Mouse (Mus musculus): ENCODE measurements around the gene Inpp5a. TPM values are rescaled to one million over a fixed set of nuclear protein-coding genes. Genes with fewer than 3 reads are reported as not detected.

Inpp5a gene
- polyA plus RNA-seq, 1 experiment from 2014 or later = 28.1 TPM

GRCm38 (mm10) chr7:139384500-139384899 is 4.4 kb upstream of the Inpp5a start:
- H3K36me3 ChIP-seq (replicated peaks; ENCODE audit: control insufficient read depth, insufficient read depth) = no peaks in the 10 kb centered on the region
- ATAC-seq (ENCODE audit: low FRiP score) = no peak

GRCm38 (mm10) chr7:139384916-139385530 is 3.9 kb upstream of the Inpp5a start:
- Histone ChIP-seq H3K4me1 (replicated peaks; ENCODE audit: control insufficient read depth, insufficient read depth, low read length) (peaks cover 11% of the 10 kb centered on the region), H3K4me2 (replicated peaks) (no peak overlapping the region), H3K36me3 (replicated peaks; ENCODE audit: control insufficient read depth, insufficient read depth) (no peaks in the 10 kb centered on the region), H3K9ac (no peak overlapping the region), H3K27me3 (ENCODE audit: control insufficient read depth, insufficient read depth, low read length) (no peaks in the 10 kb centered on the region), H3K9me3 (ENCODE audit: control insufficient read depth, low read length) (no peaks in the 10 kb centered on the region), H3K27ac (no peak overlapping the region), H3K4me3 (replicated peaks; ENCODE audit: low read length) (no peak overlapping the region)
- ATAC-seq (ENCODE audit: low FRiP score) (no peak), DNase-seq (ENCODE audit: low spot score) (no peak)
- WGBS = 77% methylated on average over 2 of the region's 2 CpGs

More at GRCm38 (mm10) chr7:139384500-139384899, 4.4 kb upstream of the Inpp5a start:
- Histone ChIP-seq H3K4me1 (replicated peaks; ENCODE audit: control insufficient read depth, insufficient read depth, low read length) (peaks cover 6% of the 10 kb centered on the region), H3K27me3 (ENCODE audit: control insufficient read depth, insufficient read depth, low read length) (no peaks in the 10 kb centered on the region), H3K4me3 (replicated peaks; ENCODE audit: low read length) (no peak overlapping the region), H3K4me2 (replicated peaks) (no peak overlapping the region), H3K27ac (no peak overlapping the region), H3K9ac (no peak overlapping the region), H3K9me3 (ENCODE audit: control insufficient read depth, low read length) (no peaks in the 10 kb centered on the region)
- DNase-seq (ENCODE audit: low spot score) = no peak
- WGBS = 90% methylated on average over 1 of the region's 1 CpGs

GRCm38 (mm10) chr7:139386933-139387690 is 1.8 kb upstream of the Inpp5a start:
- 87% methylated on average over 9 of the region's 9 CpGs for WGBS
- Histone ChIP-seq H3K4me2 (replicated peaks) (no peak overlapping the region), H3K27me3 (ENCODE audit: control insufficient read depth, insufficient read depth, low read length) (no peaks in the 10 kb centered on the region), H3K4me1 (replicated peaks; ENCODE audit: control insufficient read depth, insufficient read depth, low read length) (peaks cover 26% of the 10 kb centered on the region), H3K9me3 (ENCODE audit: control insufficient read depth, low read length) (no peaks in the 10 kb centered on the region), H3K4me3 (replicated peaks; ENCODE audit: low read length) (no peak overlapping the region), H3K36me3 (replicated peaks; ENCODE audit: control insufficient read depth, insufficient read depth) (no peaks in the 10 kb centered on the region), H3K9ac (no peak overlapping the region), H3K27ac (no peak overlapping the region)
- no peak for ATAC-seq (ENCODE audit: low FRiP score)
- no peak for DNase-seq (ENCODE audit: low spot score)

GRCm38 (mm10) chr7:139387921-139388669 is 814 bp upstream of the Inpp5a start:
- H3K9me3 ChIP-seq (ENCODE audit: control insufficient read depth, low read length) = no peaks in the 10 kb centered on the region
- WGBS = 20% methylated on average over 16 of the region's 16 CpGs
- DNase-seq (ENCODE audit: low spot score) (no peak), ATAC-seq (ENCODE audit: low FRiP score) (no peak; the same call in 1 of the 2 replicates)
- peak overlapping the region; percentile 69 for H3K9ac ChIP-seq
- peak overlapping the region; percentile 78 for H3K27ac ChIP-seq
- H3K4me3 ChIP-seq (replicated peaks; ENCODE audit: low read length) = peak overlapping the region; percentile 88
- no peaks in the 10 kb centered on the region for H3K27me3 ChIP-seq (ENCODE audit: control insufficient read depth, insufficient read depth, low read length)
- H3K4me2 ChIP-seq (replicated peaks) = peak overlapping the region; percentile 38
- peaks cover 35% of the 10 kb centered on the region for H3K4me1 ChIP-seq (replicated peaks; ENCODE audit: control insufficient read depth, insufficient read depth, low read length)
- no peaks in the 10 kb centered on the region for H3K36me3 ChIP-seq (replicated peaks; ENCODE audit: control insufficient read depth, insufficient read depth)

GRCm38 (mm10) chr7:139389213-139389761 is 378 bp downstream of the Inpp5a start:
- H3K27ac ChIP-seq = peak overlapping the region; percentile 45; the same call in 1 of the 2 replicates
- DNase-seq (ENCODE audit: low spot score) = no peak
- no peaks in the 10 kb centered on the region for H3K27me3 ChIP-seq (ENCODE audit: control insufficient read depth, insufficient read depth, low read length)
- peak overlapping the region; percentile 94 for H3K9ac ChIP-seq
- H3K9me3 ChIP-seq (ENCODE audit: control insufficient read depth, low read length) = no peaks in the 10 kb centered on the region
- H3K4me1 ChIP-seq (replicated peaks; ENCODE audit: control insufficient read depth, insufficient read depth, low read length) = peaks cover 35% of the 10 kb centered on the region
- peak overlapping the region; percentile 73 for H3K4me2 ChIP-seq (replicated peaks)
- under 1% methylated on average over 41 of the region's 53 CpGs for WGBS
- no peak for ATAC-seq (ENCODE audit: low FRiP score)
- no peaks in the 10 kb centered on the region for H3K36me3 ChIP-seq (replicated peaks; ENCODE audit: control insufficient read depth, insufficient read depth)
- peak overlapping the region; percentile 88 for H3K4me3 ChIP-seq (replicated peaks; ENCODE audit: low read length)

GRCm38 (mm10) chr7:139390380-139390779 is 1.5 kb downstream of the Inpp5a start:
- H3K4me3 ChIP-seq (replicated peaks; ENCODE audit: low read length) = no peak overlapping the region
- H3K4me1 ChIP-seq (replicated peaks; ENCODE audit: control insufficient read depth, insufficient read depth, low read length) = peaks cover 35% of the 10 kb centered on the region
- DNase-seq (ENCODE audit: low spot score) (no peak), ATAC-seq (ENCODE audit: low FRiP score) (no peak)
- H3K4me2 ChIP-seq (replicated peaks) = peak overlapping the region; percentile 73
- 73% methylated on average over 3 of the region's 3 CpGs for WGBS
- H3K36me3 ChIP-seq (replicated peaks; ENCODE audit: control insufficient read depth, insufficient read depth) = no peaks in the 10 kb centered on the region
- no peaks in the 10 kb centered on the region for H3K9me3 ChIP-seq (ENCODE audit: control insufficient read depth, low read length)
- H3K27me3 ChIP-seq (ENCODE audit: control insufficient read depth, insufficient read depth, low read length) = no peaks in the 10 kb centered on the region
- no peak overlapping the region for H3K27ac ChIP-seq
- H3K9ac ChIP-seq = 0 out of 2 replicates have a peak overlapping the region, but pooled peaks have one; percentile 6

- no peak overlapping the region for H3K4me3 ChIP-seq (replicated peaks; ENCODE audit: low read length)
- H3K9ac ChIP-seq = 0 out of 2 replicates have a peak overlapping the region, but pooled peaks have one; percentile 6
- WGBS = 84% methylated on average over 9 of the region's 9 CpGs
- 0 out of 2 replicates have a peak overlapping the region, but pooled peaks have one; percentile 73 for H3K4me2 ChIP-seq (replicated peaks)
- H3K4me1 ChIP-seq (replicated peaks; ENCODE audit: control insufficient read depth, insufficient read depth, low read length) = peaks cover 35% of the 10 kb centered on the region
- H3K27me3 ChIP-seq (ENCODE audit: control insufficient read depth, insufficient read depth, low read length) = no peaks in the 10 kb centered on the region
- no peaks in the 10 kb centered on the region for H3K36me3 ChIP-seq (replicated peaks; ENCODE audit: control insufficient read depth, insufficient read depth)
- H3K9me3 ChIP-seq (ENCODE audit: control insufficient read depth, low read length) = no peaks in the 10 kb centered on the region
- ATAC-seq (ENCODE audit: low FRiP score) (no peak), DNase-seq (ENCODE audit: low spot score) (no peak)
- H3K27ac ChIP-seq = no peak overlapping the region
Observed at GRCm38 (mm10) chr7:139390926-139391325, 2.0 kb downstream of the Inpp5a start.

GRCm38 (mm10) chr7:139391691-139392090 is 2.8 kb downstream of the Inpp5a start:
- Histone ChIP-seq H3K27ac (no peak overlapping the region), H3K4me3 (replicated peaks; ENCODE audit: low read length) (no peak overlapping the region), H3K4me1 (replicated peaks; ENCODE audit: control insufficient read depth, insufficient read depth, low read length) (peaks cover 35% of the 10 kb centered on the region), H3K4me2 (replicated peaks) (no peak overlapping the region), H3K9ac (no peak overlapping the region), H3K9me3 (ENCODE audit: control insufficient read depth, low read length) (no peaks in the 10 kb centered on the region), H3K27me3 (ENCODE audit: control insufficient read depth, insufficient read depth, low read length) (no peaks in the 10 kb centered on the region), H3K36me3 (replicated peaks; ENCODE audit: control insufficient read depth, insufficient read depth) (no peaks in the 10 kb centered on the region)
- ATAC-seq (ENCODE audit: low FRiP score) (no peak), DNase-seq (ENCODE audit: low spot score) (no peak)
- 55% methylated on average over 5 of the region's 5 CpGs for WGBS

GRCm38 (mm10) chr7:139392106-139392505 is 3.2 kb downstream of the Inpp5a start:
- H3K9ac ChIP-seq = no peak overlapping the region
- no peaks in the 10 kb centered on the region for H3K9me3 ChIP-seq (ENCODE audit: control insufficient read depth, low read length)
- WGBS = 67% methylated on average over 2 of the region's 2 CpGs
- peaks cover 35% of the 10 kb centered on the region for H3K4me1 ChIP-seq (replicated peaks; ENCODE audit: control insufficient read depth, insufficient read depth, low read length)
- H3K27ac ChIP-seq = no peak overlapping the region
- no peak overlapping the region for H3K4me3 ChIP-seq (replicated peaks; ENCODE audit: low read length)
- H3K4me2 ChIP-seq (replicated peaks) = no peak overlapping the region
- no peak for ATAC-seq (ENCODE audit: low FRiP score)
- H3K27me3 ChIP-seq (ENCODE audit: control insufficient read depth, insufficient read depth, low read length) = no peaks in the 10 kb centered on the region
- no peak for DNase-seq (ENCODE audit: low spot score)
- no peaks in the 10 kb centered on the region for H3K36me3 ChIP-seq (replicated peaks; ENCODE audit: control insufficient read depth, insufficient read depth)

Measured in hindbrain, embryonic 14.5 days (tissue).